Mouse (Mus musculus) naive thymus-derived CD4-positive, alpha-beta T cell, adult 5 months (primary cell): ENCODE results near the gene Ric8a. TPM values are rescaled to one million over a fixed set of nuclear protein-coding genes. Genes with fewer than 3 reads are reported as not detected.

ENCODE experiments used
- polyA plus RNA-seq: library from polyadenylated mRNA; unstranded; fragments of 100-300 nt; shearing (Covaris generic); gene quantifications from one replicate; pipeline ENCODE4 v1.2.1, GENCODE M21; 2017

Gene Ric8a
- polyA plus RNA-seq: 93.6 TPM

GRCm38 (mm10) chr7:140856785-140857549 is at the start of gene Ric8a:
Gene Ric8a, plus strand, starts transcription at chr7:140856957.

GRCm38 (mm10) chr7:140821653-140822329 is 35.0 kb upstream of the Ric8a start, which contains the start of gene Zfp941:
Gene Zfp941, minus strand, starts transcription at chr7:140822178.

GRCm38 (mm10) chr7:140834968-140835757 is 21.6 kb upstream of the Ric8a start, which contains the start of gene Urah:
Gene Urah, plus strand, starts transcription at chr7:140835018.

GRCm38 (mm10) chr7:140844905-140845665 is 11.7 kb upstream of the Ric8a start, which contains the start of gene Scgb1c1:
Gene Scgb1c1, plus strand, starts transcription at chr7:140845547.

GRCm38 (mm10) chr7:140847755-140848580 is 8.8 kb upstream of the Ric8a start, which contains the start of gene Odf3:
Gene Odf3, plus strand, starts transcription at chr7:140847805.

GRCm38 (mm10) chr7:140855860-140856784 is 635 bp upstream of the Ric8a start, which contains the start of gene Gm45785:
Gene Gm45785, minus strand, starts transcription at chr7:140856331.

GRCm38 (mm10) chr7:140857550-140858505 is 1.1 kb downstream of the Ric8a start, which contains the start of gene Bet1l:
Gene Bet1l, minus strand, starts transcription at chr7:140857577.

GRCm38 (mm10) chr7:140881696-140882468 is 25.1 kb downstream of the Ric8a start, which contains the start of the genes Psmd13 and Sirt3:
Gene Psmd13, plus strand, starts transcription at chr7:140881968.
Gene Sirt3, minus strand, starts transcription at chr7:140882309.

GRCm38 (mm10) chr7:140900220-140900619 is 43.5 kb downstream of the Ric8a start, which contains the start of gene Cox8b:
Gene Cox8b, minus strand, starts transcription at chr7:140900446.

Other genes with a start within 250 kb of the Ric8a start
- gene Olfr61, start 228.0 kb upstream of the Ric8a start, polyA plus RNA-seq: not detected
- not detected for gene Olfr53, start 210.5 kb upstream of the Ric8a start, polyA plus RNA-seq
- not detected for gene Olfr539, start 197.0 kb upstream of the Ric8a start, polyA plus RNA-seq
- not detected for gene Olfr45, start 175.0 kb upstream of the Ric8a start, polyA plus RNA-seq
- not detected for gene Olfr541, start 159.7 kb upstream of the Ric8a start, polyA plus RNA-seq
- gene Cyp2e1, start 93.2 kb upstream of the Ric8a start, polyA plus RNA-seq: not detected
- 0.47 TPM for gene Syce1, start 69.1 kb upstream of the Ric8a start, polyA plus RNA-seq
- gene Zfp941, start 34.8 kb upstream of the Ric8a start, polyA plus RNA-seq: 0.11 TPM
- not detected for gene Urah, start 21.9 kb upstream of the Ric8a start, polyA plus RNA-seq
- gene Scgb1c1, start 11.4 kb upstream of the Ric8a start, polyA plus RNA-seq: not detected
- not detected for gene Odf3, start 9.2 kb upstream of the Ric8a start, polyA plus RNA-seq
- not detected for gene Gm45785, start 626 bp upstream of the Ric8a start, polyA plus RNA-seq
- gene Bet1l, start 620 bp downstream of the Ric8a start, polyA plus RNA-seq: 48.0 TPM
- 144 TPM for gene Psmd13, start 25.0 kb downstream of the Ric8a start, polyA plus RNA-seq
- 6.2 TPM for gene Sirt3, start 25.4 kb downstream of the Ric8a start, polyA plus RNA-seq
- gene Cox8b, start 43.5 kb downstream of the Ric8a start, polyA plus RNA-seq: not detected
- gene Nlrp6, start 63.9 kb downstream of the Ric8a start, polyA plus RNA-seq: not detected
- gene Pgghg, start 84.4 kb downstream of the Ric8a start, polyA plus RNA-seq: 11.9 TPM
- not detected for gene Ifitm5, start 93.3 kb downstream of the Ric8a start, polyA plus RNA-seq
- not detected for gene Gm45717, start 99.0 kb downstream of the Ric8a start, polyA plus RNA-seq
- gene Ifitm2, start 99.0 kb downstream of the Ric8a start, polyA plus RNA-seq: not detected
- not detected for gene Ifitm1, start 110.3 kb downstream of the Ric8a start, polyA plus RNA-seq
- gene Ifitm3, start 153.8 kb downstream of the Ric8a start, polyA plus RNA-seq: not detected
- not detected for gene Ifitm6, start 161.0 kb downstream of the Ric8a start, polyA plus RNA-seq
- gene Gm17387, start 172.2 kb downstream of the Ric8a start, polyA plus RNA-seq: not detected
- gene B4galnt4, start 204.1 kb downstream of the Ric8a start, polyA plus RNA-seq: 0.85 TPM
- gene Pkp3, start 221.3 kb downstream of the Ric8a start, polyA plus RNA-seq: 95.4 TPM
- 73.6 TPM for gene Sigirr, start 243.6 kb downstream of the Ric8a start, polyA plus RNA-seq